In the genomic region with DNA sequence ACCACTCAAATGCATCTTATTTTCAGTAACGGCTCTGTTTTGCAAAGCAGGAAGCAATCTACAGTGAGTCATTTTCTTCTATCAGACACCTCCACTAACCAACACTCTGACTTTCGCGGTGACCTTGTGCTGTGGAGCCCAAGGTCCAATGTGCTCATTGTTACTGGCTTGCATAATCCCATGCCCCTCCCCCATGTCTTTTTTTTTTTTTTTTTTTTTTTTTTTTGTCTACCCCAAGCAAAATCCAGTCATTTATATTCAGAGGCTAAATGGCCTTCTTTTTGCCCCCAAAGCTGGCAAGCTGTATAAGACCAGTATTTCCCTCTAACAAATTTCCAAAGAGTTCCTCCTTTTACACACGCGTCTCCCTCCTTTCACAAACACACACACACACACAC, we compare ENCODE assay signal across 10 mouse cellular contexts.
DNase-seq lines count a peak whose midpoint lies in the region; ATAC-seq lines count a peak whose summit lies in the region.
"Had no signal": no experiment of that assay in that cellular context is flagged by ENCODE, and none has a peak within 500 bp of the region (broad histone marks: within the 10 kb centered on the region; RNA-seq: fewer than 3 reads in every experiment).

No protein-coding gene starts in this region.

- 0 out of 2 replicates have a peak overlapping the region, but pooled peaks have one; percentile 16 for H3K9ac ChIP-seq in heart, embryonic 11.5 days (ENCODE audit: low read depth, low read length)
- H3K9ac ChIP-seq in hindbrain, embryonic 11.5 days (ENCODE audit: low read depth, low read length): no peak overlapping the region
- H3K9ac ChIP-seq in midbrain, embryonic 13.5 days (replicated peaks): peak overlapping the region; percentile 46; the same call in 1 of the 2 replicates

- H3K4me1 ChIP-seq in heart, embryonic 11.5 days (ENCODE audit: control insufficient read depth, insufficient read depth, low read length): 0 out of 2 replicates have a peak, but pooled peaks cover 2% of the 10 kb centered on the region
- no peaks in the 10 kb centered on the region; the same call in none of the 2 replicates for H3K4me1 ChIP-seq in hindbrain, embryonic 11.5 days (replicated peaks; ENCODE audit: control insufficient read depth, insufficient read depth, low read length)
- H3K4me1 ChIP-seq in midbrain, embryonic 13.5 days (replicated peaks): peaks cover 33% of the 10 kb centered on the region

- 41% methylated on average over 5 of the region's 5 CpGs for WGBS in heart, embryonic 11.5 days (ENCODE audit: insufficient replicate concordance)
- 25% methylated on average over 5 of the region's 5 CpGs for WGBS in hindbrain, embryonic 11.5 days
- WGBS in midbrain, embryonic 13.5 days: 7% methylated on average over 5 of the region's 5 CpGs

- no peak for DNase-seq in heart, adult 9 months (ENCODE audit: low spot score in 2 of 2)
- peak; percentile 69 for DNase-seq in adrenal gland, postnatal 14 days
- peak; percentile 61 for DNase-seq in hindbrain, embryonic 11.5 days (ENCODE audit: low spot score)
- no peak for DNase-seq in cerebellum, adult 11 months
- DNase-seq in spleen, adult 12 weeks (ENCODE audit: low spot score): no peak
- no peak for DNase-seq in layer of hippocampus, adult 11-12 months (ENCODE audit: low spot score)
- DNase-seq: layer of hippocampus, postnatal 36 days; spleen, adult 18-20 months had no signal

- peak overlapping the region; percentile 8; the same call in 1 of the 2 replicates for H3K4me3 ChIP-seq in heart, embryonic 11.5 days (ENCODE audit: low read depth, low read length)
- 0 out of 2 replicates have a peak overlapping the region, but pooled peaks have one; percentile 6 for H3K4me3 ChIP-seq in hindbrain, embryonic 11.5 days (ENCODE audit: low read depth, low read length)
- peak overlapping the region; percentile 17 for H3K4me3 ChIP-seq in midbrain, embryonic 13.5 days (replicated peaks)

- H3K27me3 ChIP-seq in heart, embryonic 11.5 days (ENCODE audit: control insufficient read depth, insufficient read depth, low read length): no peaks in the 10 kb centered on the region
- H3K27me3 ChIP-seq in hindbrain, embryonic 11.5 days (ENCODE audit: control insufficient read depth, insufficient read depth, low read length): no peaks in the 10 kb centered on the region
- H3K27me3 ChIP-seq in midbrain, embryonic 13.5 days: no peaks in the 10 kb centered on the region

- no peaks in the 10 kb centered on the region for H3K36me3 ChIP-seq in heart, embryonic 11.5 days (ENCODE audit: control insufficient read depth, insufficient read depth, low read length)
- H3K36me3 ChIP-seq in hindbrain, embryonic 11.5 days (ENCODE audit: control insufficient read depth, insufficient read depth, low read length): no peaks in the 10 kb centered on the region
- H3K36me3 ChIP-seq in midbrain, embryonic 13.5 days: no peaks in the 10 kb centered on the region

- H3K27ac ChIP-seq in heart, embryonic 11.5 days (ENCODE audit: low read depth, low read length): no peak overlapping the region
- H3K27ac ChIP-seq in hindbrain, embryonic 11.5 days (ENCODE audit: low read depth, low read length): peak overlapping the region; percentile 84
- peak overlapping the region; percentile 91 for H3K27ac ChIP-seq in midbrain, embryonic 13.5 days

- H3K9me3 ChIP-seq in heart, embryonic 11.5 days (replicated peaks; ENCODE audit: control insufficient read depth, low read length): no peaks in the 10 kb centered on the region
- no peaks in the 10 kb centered on the region for H3K9me3 ChIP-seq in hindbrain, embryonic 11.5 days (ENCODE audit: control insufficient read depth, low read length)
- no peaks in the 10 kb centered on the region for H3K9me3 ChIP-seq in midbrain, embryonic 13.5 days

- ATAC-seq in heart, embryonic 11.5 days (replicated peaks; ENCODE audit: insufficient number of reproducible peaks, low FRiP score, low TSS enrichment): no peak
- ATAC-seq in hindbrain, embryonic 11.5 days (ENCODE audit: low FRiP score): peak; percentile 64
- peak; percentile 66 for ATAC-seq in midbrain, embryonic 13.5 days

- H3K4me2 ChIP-seq in heart, embryonic 11.5 days: peak overlapping the region; percentile 45
- peak overlapping the region; percentile 31; the same call in 1 of the 2 replicates for H3K4me2 ChIP-seq in hindbrain, embryonic 11.5 days (replicated peaks; ENCODE audit: low read depth, low read length)
- H3K4me2 ChIP-seq in midbrain, embryonic 13.5 days (replicated peaks): peak overlapping the region; percentile 45

Comparison
In these comparisons a context has a peak if more than half of its experiments do, and no peak if none do; other contexts are left out.
1. DNase-seq: peak in adrenal gland, postnatal 14 days (single experiment) and hindbrain, embryonic 11.5 days (single experiment); none in heart, adult 9 months (0 of 2), cerebellum, adult 11 months (single experiment), spleen, adult 12 weeks (single experiment) and layer of hippocampus, adult 11-12 months (single experiment).
2. Peak in every context shown above with its lines, with median percentiles within 50 percentile points of each other: H3K4me2 ChIP-seq and H3K4me3 ChIP-seq.